Mouse (Mus musculus) mature B cell (primary cell): ENCODE measurements around the gene Arpc2.

Source experiments
- in situ Hi-C: fragments of 300-500 bp; cut with MboI; formaldehyde crosslinking; loops from 2 replicates; pipeline ENCODE4 v1.14.3; 2019

Arpc2 gene

DNA sequence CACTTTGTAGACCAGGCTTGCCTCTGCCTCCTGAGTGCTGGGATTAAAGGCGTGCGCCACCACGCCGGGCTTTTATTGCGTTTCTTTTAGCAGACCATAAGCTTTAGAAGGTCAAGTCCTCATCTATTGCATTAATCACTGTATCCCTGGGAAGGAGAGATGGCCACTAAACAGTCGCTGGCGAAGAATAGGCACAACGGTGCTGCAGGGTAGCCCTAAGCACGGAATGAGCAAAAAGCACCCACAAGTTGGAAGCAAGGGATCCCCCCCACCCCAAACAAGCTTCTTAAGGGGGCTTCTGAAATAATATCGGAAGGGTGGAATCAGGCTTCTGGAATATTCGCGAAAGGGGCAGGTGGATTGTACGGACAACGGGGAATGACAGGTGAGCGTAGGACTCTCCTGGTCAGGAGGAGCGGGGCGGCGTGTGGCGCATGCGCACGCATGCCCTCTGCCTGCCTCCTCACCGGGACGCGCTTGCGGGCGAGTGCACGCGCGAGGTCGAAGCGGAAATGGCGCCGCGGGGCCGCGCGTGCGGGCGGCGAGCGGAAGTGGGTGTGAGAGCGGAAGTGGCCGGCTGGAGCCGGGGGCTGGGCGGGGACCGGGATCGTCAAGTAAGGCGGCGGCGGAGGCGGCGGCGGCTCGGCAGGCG, at the start of gene Arpc2:
Arpc2 (plus strand) TSS at position 147 of the 652 bp plus-strand sequence.
- in situ Hi-C loops, result no loop called here

GRCm38 (mm10) chr1:74190471-74190870, 45.4 kb upstream of the Arpc2 start:
- in situ Hi-C loops, result no loop called here

DNA sequence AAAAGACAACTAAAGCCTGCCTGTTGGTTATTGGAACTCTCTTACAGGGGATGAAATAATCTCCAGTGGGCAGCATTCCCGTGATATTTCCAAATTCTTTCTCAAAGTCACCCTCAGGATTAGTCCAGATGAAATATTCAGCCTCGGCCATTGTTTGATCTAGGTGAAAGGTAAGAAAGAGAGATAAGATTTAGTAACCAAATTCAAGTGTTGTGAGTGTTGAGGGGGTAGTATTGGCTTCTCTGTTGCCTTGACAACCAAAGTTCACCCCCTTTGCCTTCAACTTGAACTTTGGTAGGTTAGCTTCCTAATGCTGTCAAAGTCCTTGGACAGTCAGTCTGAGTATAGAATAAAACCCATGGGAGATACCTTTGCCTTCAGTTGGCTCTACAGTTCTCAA, 43.2 kb upstream of the Arpc2 start:
- in situ Hi-C loops, result no loop called here

- in situ Hi-C loops, result no loop called here
Observed at GRCm38 (mm10) chr1:74194445-74194844, 41.4 kb upstream of the Arpc2 start, which contains the start of gene Cxcr1. TSS of gene Cxcr1 (minus strand) at chr1:74194631.

DNA sequence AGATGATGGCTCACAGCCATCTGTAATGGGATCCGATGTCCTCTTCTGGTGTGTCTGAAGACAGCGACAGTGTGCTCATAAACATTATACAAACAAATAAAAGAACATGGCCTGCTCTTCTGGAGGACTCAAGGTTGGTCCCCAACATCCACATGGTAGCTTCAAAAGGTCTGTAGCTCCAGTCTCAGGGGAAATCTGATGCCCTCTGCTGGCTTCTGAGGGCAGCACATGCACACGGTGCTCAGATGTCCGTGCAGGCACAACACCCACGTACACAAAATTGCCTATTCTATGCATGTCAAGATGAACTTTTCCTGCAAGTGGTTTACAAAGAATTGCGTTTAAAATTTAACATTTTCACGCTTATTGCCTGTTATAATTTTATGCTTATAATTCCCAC, 39.9 kb upstream of the Arpc2 start:
- in situ Hi-C loops, result no loop called here

DNA sequence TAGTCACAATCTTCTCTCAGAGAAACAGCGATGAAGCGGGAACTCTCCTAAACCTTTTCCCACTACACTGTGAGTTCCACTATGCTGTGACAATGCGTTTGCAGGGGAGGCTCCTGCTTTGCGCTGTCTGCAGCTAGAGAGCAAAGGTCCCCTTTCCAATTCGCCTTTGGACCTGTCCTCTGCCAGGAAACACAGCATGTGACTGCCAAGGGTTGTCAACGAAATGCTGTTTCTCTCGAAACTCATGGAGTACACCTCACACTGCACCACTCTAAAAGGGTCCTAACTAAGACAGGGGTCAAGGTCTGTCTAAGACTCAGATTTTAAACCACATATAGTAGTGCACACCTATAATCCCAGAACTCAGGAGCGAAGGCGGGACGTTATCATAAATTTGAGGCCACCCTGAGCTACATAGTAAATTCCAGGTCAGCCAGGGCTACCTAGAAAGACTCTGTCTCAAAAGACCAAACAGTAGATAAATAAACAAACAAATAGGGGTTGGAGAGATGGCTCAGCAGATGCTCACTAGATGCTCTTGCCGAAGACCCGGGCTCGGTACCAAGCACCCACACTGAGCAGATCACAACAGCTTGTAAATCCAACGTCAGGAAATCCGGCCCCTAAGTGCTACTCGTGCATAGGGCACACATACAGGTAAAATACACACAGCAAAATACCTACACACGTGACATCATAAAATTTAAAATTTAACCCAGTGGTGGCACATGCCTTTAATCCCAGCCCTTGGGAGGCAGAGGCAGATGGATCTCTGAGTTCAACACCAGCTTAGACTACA, 39.1 kb upstream of the Arpc2 start:
- in situ Hi-C loops, result no loop called here

DNA sequence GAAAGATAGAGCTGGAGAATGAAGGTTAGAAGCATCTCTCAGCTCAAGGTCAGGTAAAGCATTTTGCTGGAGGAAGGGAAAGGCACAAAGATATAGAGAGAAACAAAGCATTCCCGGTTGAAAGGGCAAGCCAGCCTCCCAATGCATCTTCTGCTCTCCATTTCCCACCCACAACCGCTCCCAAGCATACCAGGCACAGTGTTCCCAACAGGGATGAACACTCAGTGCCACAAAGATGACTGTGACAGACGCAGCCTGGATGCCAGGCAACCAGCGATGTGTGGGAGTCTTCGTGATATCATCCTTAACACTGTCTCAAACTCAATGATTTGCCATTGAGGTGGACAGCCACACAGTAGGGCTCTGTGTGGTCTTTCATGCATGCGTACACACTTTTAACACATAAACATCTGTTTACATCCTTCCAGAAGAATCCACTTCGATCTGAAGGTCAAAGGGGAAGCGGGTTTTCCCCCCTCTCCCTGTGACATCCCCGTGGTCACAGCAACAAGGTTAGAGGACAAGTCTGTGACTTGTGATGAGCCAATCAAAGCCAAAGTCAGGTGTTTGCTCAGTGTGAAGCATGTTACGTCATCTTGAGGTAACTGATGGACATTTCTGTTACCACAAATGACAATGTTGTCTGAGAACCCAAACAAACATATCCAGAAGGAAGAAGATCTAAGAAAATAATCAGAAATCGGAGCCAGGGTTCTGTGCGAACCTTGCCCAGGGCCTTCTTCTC, 38.0 kb upstream of the Arpc2 start:
- in situ Hi-C loops, result no loop called here

- in situ Hi-C loops, result no loop called here
Observed at GRCm38 (mm10) chr1:74199046-74199445, 36.8 kb upstream of the Arpc2 start.

GRCm38 (mm10) chr1:74201048-74201844, 34.6 kb upstream of the Arpc2 start:
- in situ Hi-C loops, result no loop called here

DNA sequence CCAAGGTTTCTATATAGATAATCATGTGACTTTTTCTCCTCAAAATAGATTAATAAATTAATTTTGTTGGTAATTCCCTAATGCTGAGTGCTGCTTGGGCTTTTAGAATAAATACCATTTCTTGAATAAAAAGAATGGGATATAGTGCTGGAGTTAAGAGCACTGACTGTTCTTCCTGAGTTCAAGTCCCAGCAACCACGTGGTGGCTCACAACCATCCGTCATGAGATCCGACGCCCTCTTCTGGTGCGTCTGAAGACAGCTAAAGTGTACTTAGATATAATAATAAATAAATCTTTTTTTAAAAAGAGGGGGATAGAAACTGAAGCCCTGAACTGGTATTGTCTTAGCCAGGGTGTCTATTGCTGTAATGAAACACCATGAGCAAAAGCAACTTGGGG, 32.4 kb upstream of the Arpc2 start:
- in situ Hi-C loops, result no loop called here

DNA sequence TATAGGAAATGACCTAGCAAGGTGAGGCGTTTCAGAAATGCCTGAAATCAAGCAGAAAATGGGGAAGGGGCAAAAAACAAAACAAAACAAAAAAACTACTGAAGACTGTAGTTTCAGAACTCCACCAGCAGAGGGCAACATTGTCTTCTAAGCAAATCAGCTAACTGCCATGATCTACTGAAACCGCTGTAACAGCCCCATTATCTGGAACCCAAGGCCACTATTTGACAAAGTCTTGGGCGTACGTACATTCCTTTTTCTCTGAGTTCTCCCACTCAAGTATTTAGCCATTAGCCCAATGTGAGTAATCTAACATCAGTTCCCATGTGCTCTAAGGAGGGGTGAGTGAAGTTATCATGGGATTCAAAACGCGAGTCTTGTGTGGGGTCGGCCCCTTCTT, 30.0 kb upstream of the Arpc2 start:
- in situ Hi-C loops, result no loop called here

DNA sequence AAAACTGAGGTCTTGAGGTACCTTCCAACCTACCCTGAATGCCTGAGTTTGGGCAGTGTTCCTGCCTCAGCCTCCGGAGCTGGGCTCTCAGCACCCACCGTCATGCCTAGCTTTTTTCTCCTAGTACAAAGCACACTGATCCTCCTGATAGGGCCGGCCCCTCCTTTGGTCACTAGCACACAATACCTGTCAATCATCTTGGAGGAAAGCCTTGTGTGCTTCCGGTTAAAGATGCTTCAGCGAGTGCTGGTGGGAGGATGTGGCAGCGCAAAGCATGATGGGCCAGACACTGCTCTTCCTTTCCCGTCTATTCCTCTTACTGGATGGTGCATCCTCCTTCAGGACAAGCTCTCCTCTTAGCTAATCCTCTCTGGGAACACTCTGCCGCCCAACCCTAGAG, 29.2 kb upstream of the Arpc2 start:
- in situ Hi-C loops, result no loop called here

- in situ Hi-C loops, result no loop called here
Observed at GRCm38 (mm10) chr1:74207906-74208305, 28.0 kb upstream of the Arpc2 start.

DNA sequence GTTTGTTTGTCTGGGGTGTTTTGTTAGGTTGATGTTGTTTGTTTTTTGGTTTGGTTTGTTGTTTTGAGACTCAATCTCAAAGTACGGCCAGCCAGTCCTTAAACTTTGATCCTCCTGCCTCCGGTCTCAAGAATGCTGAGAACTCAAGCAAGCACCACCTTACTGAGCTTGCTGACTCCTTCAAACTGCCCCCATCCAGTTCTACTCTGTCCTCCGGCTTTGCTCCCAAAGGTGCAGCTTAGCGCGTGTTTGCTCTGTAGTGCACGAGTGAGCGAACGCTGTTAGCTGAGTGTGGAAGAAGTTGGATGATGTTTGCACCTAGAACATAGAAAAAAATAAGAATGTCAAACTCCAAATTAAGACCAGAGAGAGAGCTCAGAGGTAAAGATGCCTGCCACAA, 26.9 kb upstream of the Arpc2 start:
- in situ Hi-C loops, result no loop called here

- in situ Hi-C loops, result no loop called here
Observed at GRCm38 (mm10) chr1:74219922-74220321, 16.0 kb upstream of the Arpc2 start.

DNA sequence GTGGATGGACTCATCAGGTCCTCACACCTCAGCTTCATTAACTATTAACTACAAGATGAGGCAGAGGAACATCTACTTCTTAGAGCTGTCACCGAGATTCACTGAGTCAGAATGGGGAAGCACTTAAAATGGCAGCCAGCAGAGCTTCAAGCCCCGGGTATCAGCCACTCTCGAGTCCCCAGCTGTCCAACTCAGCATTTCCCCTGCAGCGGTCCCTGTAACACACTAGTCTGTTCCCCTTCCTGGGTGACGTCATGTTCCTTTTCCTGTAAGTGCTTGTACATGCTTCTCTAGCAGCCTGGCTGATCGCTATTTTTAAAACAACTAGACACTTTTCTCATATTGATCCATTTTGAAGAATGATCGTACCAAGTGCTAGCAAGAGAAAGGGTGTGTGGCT, 8.6 kb upstream of the Arpc2 start:
- in situ Hi-C loops, result no loop called here

- in situ Hi-C loops, result no loop called here
Observed at GRCm38 (mm10) chr1:74229942-74230341, 5.9 kb upstream of the Arpc2 start.

- in situ Hi-C loops, result no loop called here
Observed at GRCm38 (mm10) chr1:74230992-74231391, 4.9 kb upstream of the Arpc2 start.

GRCm38 (mm10) chr1:74236590-74237317, 870 bp downstream of the Arpc2 start:
- in situ Hi-C loops, result no loop called here

- in situ Hi-C loops, result no loop called here
Observed at GRCm38 (mm10) chr1:74237671-74238070, 1.8 kb downstream of the Arpc2 start.

DNA sequence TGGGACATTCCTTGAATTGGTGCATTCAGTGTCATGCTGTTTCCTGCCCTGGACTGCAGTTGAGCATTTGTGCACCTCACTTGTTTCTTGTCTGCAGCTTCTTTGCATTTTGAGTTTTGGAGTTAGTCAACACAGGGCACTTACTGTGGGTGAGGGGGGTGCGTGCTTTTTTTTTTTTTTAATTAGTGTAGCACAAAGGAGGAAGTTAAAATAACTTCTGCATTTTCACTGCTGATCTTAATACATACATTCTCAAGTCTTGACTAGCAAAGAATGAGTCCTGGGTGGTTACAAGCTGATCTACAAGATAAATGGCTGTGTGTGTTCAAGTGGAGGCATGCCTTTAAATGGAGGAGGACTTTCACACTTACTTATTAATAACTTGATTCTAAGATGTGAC, 2.3 kb downstream of the Arpc2 start:
- in situ Hi-C loops, result no loop called here
